Mouse (Mus musculus) heart, postnatal 14 days (tissue): Measurements from ENCODE around the gene Polr2f. TPM values are rescaled to one million over a fixed set of nuclear protein-coding genes. Genes with fewer than 3 reads are reported as not detected.
A peak's percentile ranks its signal among the peaks of the same experiment; 100 is the strongest.

Experiments
- DNase-seq, 2 experiments: peaks; one replicate each; pipeline ENCODE4 v3.0.0; 2021 to 2022
- intact Hi-C: fragments of 180-260 bp; cut with DNase I; formaldehyde crosslinking; loops from one replicate; pipeline ENCODE4 v1.15.1; 2025
- long read RNA-seq, 2 experiments: library from polyadenylated mRNA; stranded (forward); transcript quantifications; one replicate each; pipeline ENCODE4 v2.0.0; 2021
- total RNA-seq, 2 experiments: library from RNA; stranded (reverse); gene quantifications; 2 replicates each; pipeline ENCODE4 v1.2.3; 2021

Polr2f gene
- 100 to 1,000 TPM; 111 to 116 TPM for total RNA-seq
- long read RNA-seq, experiment 1, transcript Polr2f-205 (5 exons, 885 nt): major isoform, 35 of 36 reads
- long read RNA-seq, experiment 1, partial matches to known transcripts: 1 of 36 reads
- long read RNA-seq, experiment 1, other reads (novel, unspliced or antisense): 0 of 36 reads
- long read RNA-seq, experiment 2, transcript Polr2f-205 (5 exons, 885 nt): major isoform, 28 of 28 reads
- long read RNA-seq, experiment 2, partial matches to known transcripts: 0 of 28 reads
- long read RNA-seq, experiment 2, other reads (novel, unspliced or antisense): 0 of 28 reads

DNA sequence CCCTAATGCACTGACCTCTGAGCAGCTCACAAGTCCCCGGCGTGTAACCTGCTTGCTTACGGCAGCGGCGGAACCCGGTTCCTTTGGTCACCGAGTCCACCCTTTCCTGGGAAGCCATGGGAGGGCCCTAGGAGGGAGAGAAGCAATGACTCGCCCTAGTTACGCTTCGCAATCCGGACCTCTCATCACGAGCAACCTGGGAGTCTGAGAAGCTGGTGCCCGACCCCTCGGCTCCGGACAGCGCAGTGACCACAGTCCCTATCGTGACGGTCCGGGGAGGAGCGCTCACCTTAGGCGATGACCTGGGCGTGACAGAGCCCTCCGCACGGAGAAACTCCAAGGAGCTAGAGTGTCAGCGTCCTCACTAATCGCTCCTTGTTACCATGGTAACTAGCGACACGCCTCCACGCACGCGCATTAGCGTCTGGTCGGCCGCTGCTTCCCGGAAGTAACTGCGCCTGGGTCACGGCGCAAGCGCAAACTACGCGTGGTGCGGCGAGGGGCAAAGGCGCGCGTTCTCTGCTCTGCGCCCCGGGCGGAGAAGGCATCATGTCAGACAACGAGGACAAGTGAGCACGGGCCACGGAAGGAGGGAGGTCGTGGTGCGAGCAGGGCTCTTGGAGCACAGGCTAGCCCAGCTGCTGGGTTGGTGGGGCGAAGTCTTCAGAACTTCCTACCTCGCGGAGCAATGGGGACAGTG is at the start of gene Polr2f, which contains the start of gene 1700088E04Rik:
Gene Polr2f, plus strand, starts transcription at position 144 of the 700 bp plus-strand sequence.
Gene 1700088E04Rik, minus strand, starts transcription at position 388 of the 700 bp plus-strand sequence.
- DNase-seq: peak; percentile 95 to 96
- intact Hi-C loops: no loop called here

DNA sequence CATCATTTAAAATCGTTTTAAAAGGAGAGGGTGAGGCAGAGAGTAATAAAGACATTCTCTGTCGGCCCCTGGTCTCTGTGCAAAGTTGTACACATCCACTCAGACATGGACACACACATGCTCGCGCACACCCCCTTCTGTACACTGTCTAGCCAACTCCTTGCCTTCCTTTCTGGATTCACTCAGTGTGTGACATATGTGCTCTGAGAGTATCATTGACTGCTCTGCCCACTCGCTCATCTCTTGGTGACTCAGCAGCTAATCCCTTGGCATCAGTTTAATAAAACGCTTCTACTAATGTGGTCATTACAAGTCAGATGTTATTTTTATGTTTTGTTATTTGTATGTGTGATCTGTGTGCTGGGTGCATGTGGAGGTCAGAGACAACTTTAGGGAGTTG is 48.5 kb upstream of the Polr2f start:
- DNase-seq: no peak
- intact Hi-C loops: loop anchor here (2.0 kb wide), 2 partner anchors 35 to 57 kb away; no protein-coding TSS in a partner anchor

- intact Hi-C loops: loop anchor here (2.0 kb wide), 2 partner anchors 34 to 56 kb away; no protein-coding TSS in a partner anchor
- DNase-seq: peak; percentile 53 to 55
Observed at GRCm38 (mm10) chr15:79093083-79093839, 47.5 kb upstream of the Polr2f start.

GRCm38 (mm10) chr15:79095483-79095882 is 45.3 kb upstream of the Polr2f start:
- intact Hi-C loops: no loop called here
- DNase-seq: no peak

DNA sequence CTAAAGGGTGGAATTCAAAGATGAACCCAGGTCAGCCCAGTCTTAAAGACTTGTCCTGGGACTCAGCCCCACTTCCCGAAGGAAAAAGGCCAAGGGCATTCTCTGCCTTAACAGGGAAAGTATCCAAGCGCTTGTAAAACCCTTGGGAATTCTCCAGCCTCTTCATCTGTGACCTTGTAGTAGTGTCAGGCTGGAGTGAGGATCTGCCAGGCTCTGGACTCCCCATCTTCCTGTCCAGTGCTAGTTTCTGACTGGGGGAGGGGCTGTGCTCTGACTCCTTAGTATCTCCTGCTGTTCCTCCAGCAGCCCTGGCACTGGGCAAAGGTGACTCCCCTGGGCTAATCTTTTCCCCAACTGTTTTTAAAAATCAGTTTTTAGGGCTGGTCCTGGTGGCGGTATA is 44.3 kb upstream of the Polr2f start:
- intact Hi-C loops: no loop called here
- peak; percentile 26 to 29 for DNase-seq

DNA sequence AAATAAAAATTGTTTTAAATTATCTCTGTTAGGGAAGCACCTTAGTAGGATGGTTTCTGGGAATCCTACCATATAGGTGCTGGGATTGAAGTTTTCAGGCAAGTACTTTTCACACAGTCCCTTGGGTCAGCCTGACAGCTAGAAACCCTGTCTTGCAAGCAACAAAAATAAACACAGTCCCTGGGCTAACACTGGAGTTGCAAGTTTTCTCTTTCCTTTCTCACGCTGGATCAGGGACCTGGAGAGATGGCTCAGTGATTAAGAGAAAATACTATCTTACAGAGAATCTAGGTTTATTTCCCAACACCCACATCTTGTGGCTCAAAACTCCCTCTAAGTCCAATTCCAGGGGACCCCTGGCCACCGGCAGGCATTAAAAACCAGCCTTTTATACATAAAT is 43.7 kb upstream of the Polr2f start:
- no peak for DNase-seq
- intact Hi-C loops: no loop called here

DNA sequence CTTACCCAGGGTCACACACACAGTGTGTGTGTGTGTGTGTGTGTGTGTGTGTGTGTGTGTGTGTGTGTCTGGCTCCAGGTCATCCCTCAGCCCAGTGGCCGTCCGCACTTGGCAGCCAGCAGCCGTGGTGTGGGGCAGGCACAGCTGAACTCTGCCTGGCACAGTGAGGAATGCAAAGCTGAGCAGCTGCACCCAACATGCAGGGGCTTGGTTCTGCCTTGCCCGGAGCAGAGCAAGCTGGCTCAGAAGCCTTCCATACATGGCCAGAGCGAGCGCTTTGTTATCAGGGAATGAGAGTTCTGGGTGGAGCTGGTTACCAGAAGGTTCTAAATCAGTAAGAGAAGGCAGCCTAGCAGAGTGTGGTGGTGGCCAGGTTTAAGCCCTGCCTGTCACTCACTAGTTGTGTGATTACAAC is 43.2 kb upstream of the Polr2f start:
- DNase-seq: peak; percentile 69 to 78
- intact Hi-C loops: loop anchor here (2.0 kb wide), 1 partner anchor 15 kb away; no protein-coding TSS in a partner anchor

DNA sequence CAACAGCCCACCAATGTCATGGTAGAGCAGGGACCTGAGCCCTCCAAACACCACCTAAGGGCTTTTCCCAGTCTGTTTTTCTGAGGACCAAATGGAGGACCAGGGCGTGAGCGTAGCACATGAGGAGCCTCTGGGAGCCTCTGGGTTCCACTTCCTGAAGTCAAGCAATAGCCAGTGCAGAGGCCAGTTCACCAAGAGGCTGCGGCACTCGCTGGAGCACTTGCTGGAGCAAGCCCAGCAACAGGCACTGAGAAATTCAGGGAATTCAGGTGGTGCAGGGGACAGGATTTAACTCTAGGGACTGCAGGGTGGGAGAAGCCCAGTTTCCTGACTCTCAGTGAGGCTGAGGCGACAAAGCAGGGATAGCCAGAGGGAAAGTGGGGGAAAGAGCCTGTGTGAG is 42.6 kb upstream of the Polr2f start:
- DNase-seq: peak in 1 of 2 experiments; percentile 34
- intact Hi-C loops: loop anchor here (2.0 kb wide), 1 partner anchor 15 kb away; no protein-coding TSS in a partner anchor

- peak; percentile 40 to 41 for DNase-seq
- intact Hi-C loops: loop anchor here (2.0 kb wide), 1 partner anchor 14 kb away; no protein-coding TSS in a partner anchor
Observed at GRCm38 (mm10) chr15:79098868-79099267, 41.9 kb upstream of the Polr2f start.

GRCm38 (mm10) chr15:79099456-79099855 is 41.4 kb upstream of the Polr2f start:
- DNase-seq: peak in 1 of 2 experiments; percentile 14
- intact Hi-C loops: loop anchor here (2.0 kb wide), 1 partner anchor 13 kb away; no protein-coding TSS in a partner anchor

- intact Hi-C loops: no loop called here
- DNase-seq: no peak
Observed at GRCm38 (mm10) chr15:79100391-79100790, 40.4 kb upstream of the Polr2f start.

DNA sequence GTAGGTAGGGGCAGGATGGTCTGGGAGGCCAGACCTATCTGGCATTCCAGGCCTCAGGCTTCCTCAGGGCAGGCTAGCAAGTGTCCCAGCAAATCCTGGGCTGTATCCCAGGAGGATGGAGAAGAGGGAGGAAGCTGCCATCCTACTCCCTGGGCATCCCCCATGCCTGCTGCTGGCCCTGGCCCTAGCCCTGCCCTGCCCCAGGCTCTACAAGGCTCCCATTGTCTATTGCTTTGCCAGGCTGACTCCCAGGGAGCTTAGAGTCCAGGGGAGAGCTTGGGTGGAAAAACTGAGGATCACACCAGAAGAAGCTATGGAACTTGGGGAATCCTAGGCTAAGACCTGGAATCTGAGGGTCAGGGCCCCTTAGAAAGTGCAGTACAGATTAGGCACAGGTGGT is 39.3 kb upstream of the Polr2f start:
- intact Hi-C loops: no loop called here
- no peak for DNase-seq

GRCm38 (mm10) chr15:79103264-79103663 is 37.5 kb upstream of the Polr2f start:
- intact Hi-C loops: no loop called here
- no peak for DNase-seq

- DNase-seq: no peak
- intact Hi-C loops: no loop called here
Observed at GRCm38 (mm10) chr15:79105804-79106203, 35.0 kb upstream of the Polr2f start.

DNA sequence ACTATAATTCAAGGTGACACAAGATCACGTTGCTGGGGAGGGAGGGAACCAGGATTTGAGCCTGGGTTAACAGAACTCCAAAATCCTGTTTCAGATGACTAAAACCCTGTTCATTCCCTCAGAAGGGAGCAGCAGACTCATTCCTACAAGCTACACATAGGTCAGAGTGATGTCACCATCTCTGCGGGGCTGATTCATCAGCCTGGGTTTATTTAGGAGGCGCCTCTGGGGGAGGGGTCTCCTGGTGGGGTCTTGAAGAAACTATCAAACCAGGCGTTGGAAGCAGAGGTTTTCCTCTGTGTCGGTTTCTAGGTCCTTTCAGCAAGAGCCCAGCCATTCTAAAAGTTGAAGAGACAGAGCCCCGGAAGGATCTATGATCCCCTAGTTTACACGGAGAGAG is 32.8 kb upstream of the Polr2f start:
- no peak for DNase-seq
- intact Hi-C loops: no loop called here

DNA sequence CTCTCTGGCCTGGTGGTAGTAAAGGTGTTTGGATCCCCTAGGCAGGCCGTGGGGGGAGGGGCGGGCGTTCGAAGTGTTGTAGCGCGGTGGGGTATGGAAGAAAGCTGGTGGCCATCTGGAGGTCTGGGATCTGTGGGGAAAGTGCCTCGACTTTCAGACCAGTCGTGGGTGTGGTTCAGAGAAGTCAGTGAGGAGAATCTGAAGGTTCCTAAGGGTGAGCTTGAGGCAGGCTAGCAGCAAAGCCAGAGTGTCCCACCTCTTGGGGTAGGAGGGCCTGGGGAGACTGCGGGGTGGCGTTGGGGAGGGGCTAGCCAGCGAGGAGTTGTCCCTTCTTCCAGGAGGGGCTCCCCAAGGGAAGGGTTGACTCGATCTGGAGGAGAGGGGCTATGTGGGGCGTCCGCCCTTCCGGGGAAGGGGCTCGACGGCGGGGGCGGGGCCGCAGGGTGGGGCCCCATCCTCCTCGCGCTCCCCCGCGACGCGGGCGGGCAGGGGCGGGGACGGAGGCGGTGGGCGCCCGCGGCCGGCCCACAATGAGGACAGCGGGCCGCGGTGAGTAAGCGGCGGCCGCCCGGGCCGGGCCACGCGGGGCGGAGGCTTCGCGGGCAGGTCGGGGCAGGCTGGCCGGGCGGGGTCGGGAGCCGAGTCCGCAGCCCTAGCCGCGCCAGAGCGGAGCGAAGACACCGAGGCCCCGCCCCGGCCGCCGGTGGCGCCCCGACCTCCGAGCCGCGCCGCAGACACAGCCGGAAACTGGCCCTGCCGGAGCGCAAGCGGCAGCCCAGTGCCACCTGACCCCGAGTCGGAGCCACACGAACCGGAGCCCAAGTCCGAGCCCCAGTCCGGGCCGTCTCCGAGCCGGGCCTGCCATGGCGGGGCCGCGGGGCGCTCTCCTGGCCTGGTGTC is 32.1 kb upstream of the Polr2f start, which contains the start of gene Micall1:
Gene Micall1, plus strand, starts transcription at position 478 of the 900 bp plus-strand sequence.
- intact Hi-C loops: no loop called here
- DNase-seq: peak; percentile 77 to 83

- intact Hi-C loops: no loop called here
- no peak for DNase-seq
Observed at GRCm38 (mm10) chr15:79109321-79109934, 31.4 kb upstream of the Polr2f start.

DNA sequence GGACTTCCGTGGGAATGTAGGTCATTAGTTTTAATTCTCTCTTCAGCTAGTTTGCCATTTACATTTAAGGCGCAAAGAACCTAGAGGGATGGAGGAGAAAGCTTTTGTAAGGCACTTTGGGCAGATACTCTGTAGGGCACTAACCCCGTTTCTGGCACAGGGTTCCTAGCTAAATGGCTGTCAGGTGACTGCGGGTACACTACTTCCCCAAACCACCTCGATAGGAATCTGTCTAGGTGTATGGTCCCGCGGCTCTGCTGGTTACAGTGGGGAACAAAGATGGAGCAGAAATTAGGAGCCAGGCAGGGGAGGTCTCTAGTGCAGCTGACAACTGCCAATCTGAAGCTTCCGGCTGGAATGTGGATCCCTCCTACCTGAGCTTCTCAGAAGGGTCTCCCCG is 30.8 kb upstream of the Polr2f start:
- no peak for DNase-seq
- intact Hi-C loops: no loop called here

DNA sequence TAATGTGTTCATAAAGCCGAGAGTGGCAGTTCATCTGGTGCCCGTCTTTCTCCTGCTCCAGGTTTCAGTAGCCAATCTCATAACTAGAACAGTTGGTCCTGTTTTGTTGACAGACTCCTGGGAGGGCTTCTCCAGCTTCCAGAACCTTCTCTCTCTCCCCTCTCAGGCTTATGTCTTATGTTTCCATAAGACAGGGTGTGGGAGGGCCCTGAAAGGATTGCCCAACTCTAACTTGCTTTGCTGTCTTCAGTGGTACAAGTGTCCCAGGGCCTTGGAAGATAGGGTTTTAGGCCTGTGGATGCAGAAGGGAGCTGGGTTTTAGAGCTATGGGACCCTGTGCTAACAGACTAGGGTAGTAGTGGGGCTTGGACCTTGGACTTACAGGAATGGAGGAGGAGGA is 30.3 kb upstream of the Polr2f start:
- no peak for DNase-seq
- intact Hi-C loops: no loop called here
